Mouse (Mus musculus) spleen, adult 2 months (tissue): ENCODE data around the gene Nfya. TPM values are rescaled to one million over a fixed set of nuclear protein-coding genes. Genes with fewer than 3 reads are reported as not detected.
"Not testable (repeated sequence)": the region's sequence is repeated elsewhere in the genome, so short reads cannot be mapped to it uniquely, and the experiment has no call there.

Source experiments
- DNase-seq, 2 experiments: peaks; one replicate each; pipeline versions ENCODE4 v3.0.0 to v3.0.0-alpha.2; 2012 to 2021; ENCODE audit warnings: low spot score in 2 of 2, low read depth in 1 of 2
- H3K27ac ChIP-seq: fragments of 200-500 bp; 2 replicates; pipeline ENCODE4 v1.5.1; 2012; ENCODE audit warnings: low read length, inconsistent platforms; ENCODE audit not compliant: insufficient read depth
- H3K27me3 ChIP-seq: fragments of 200-500 bp; 2 replicates; pipeline ENCODE4 v1.6.1; 2012; ENCODE audit warnings: mild to moderate bottlenecking, moderate library complexity, low read length, inconsistent platforms; ENCODE audit not compliant: control insufficient read depth, insufficient read depth
- H3K36me3 ChIP-seq: fragments of 200-500 bp; 2 replicates; pipeline ENCODE4 v1.6.1; 2012; ENCODE audit warnings: mild to moderate bottlenecking, low read length, inconsistent platforms; ENCODE audit not compliant: control insufficient read depth, insufficient read depth
- H3K4me1 ChIP-seq: fragments of 200-500 bp; 2 replicates; pipeline ENCODE4 v1.6.1; 2011; ENCODE audit warnings: inconsistent platforms; ENCODE audit not compliant: control insufficient read depth, insufficient read depth, insufficient read length
- H3K4me3 ChIP-seq: fragments of 200-500 bp; 2 replicates; pipeline ENCODE4 v1.5.1; 2011; ENCODE audit warnings: mild to moderate bottlenecking, inconsistent platforms; ENCODE audit not compliant: insufficient read depth, insufficient read length; ENCODE audit errors: extremely low read depth
- CTCF ChIP-seq: fragments of 200-500 bp; IDR thresholded peaks from 2 replicates; pipeline ENCODE4 v1.5.1; 2011; ENCODE audit warnings: mild to moderate bottlenecking, inconsistent platforms; ENCODE audit not compliant: insufficient read depth, insufficient read length, insufficient replicate concordance; ENCODE audit errors: extremely low read depth
- POLR2A ChIP-seq: fragments of 200-500 bp; IDR thresholded peaks from 2 replicates; pipeline ENCODE4 v1.6.1; 2011; ENCODE audit warnings: low read depth, low read length, inconsistent platforms
- WGBS: fragments of 180-500 bp; shearing (Covaris S2); methylation state at CpG from one replicate; pipeline ENCODE4 v1.1.7; 2018; 5-methylcytosine and 5-hydroxymethylcytosine counted together
- polyA plus RNA-seq: library from polyadenylated mRNA; depleted of rRNA; stranded (reverse); fragments of >200 nt; gene quantifications from 2 replicates; pipeline ENCODE4 v1.2.3, GENCODE M21; 2012

Gene Nfya
- polyA plus RNA-seq, 1 experiment, result 80.3 TPM

DNA sequence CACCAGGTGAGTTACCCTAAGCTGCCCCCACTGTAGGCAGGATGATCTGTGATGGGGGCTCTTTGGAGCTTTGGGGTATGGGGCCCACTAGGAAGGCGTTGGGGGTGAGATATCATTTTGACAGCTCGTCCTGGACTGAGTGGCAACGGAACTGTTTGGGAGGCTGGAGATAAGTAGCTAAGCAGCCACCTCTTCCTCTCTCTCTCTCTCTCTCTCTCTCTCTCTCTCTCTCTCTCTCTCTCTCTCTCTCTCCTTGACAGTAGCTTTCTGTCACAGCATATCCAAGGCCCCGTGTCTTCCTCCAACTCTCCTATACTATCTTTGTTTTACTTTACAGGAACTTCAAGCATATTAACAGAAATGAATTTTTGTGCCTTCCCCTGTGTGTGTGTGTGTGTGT is 49.2 kb downstream of the Nfya start:
- Histone ChIP-seq H3K4me3 (no peak overlapping the region), H3K27me3 (no peaks in the 10 kb centered on the region), H3K4me1 (no peaks in the 10 kb centered on the region), H3K36me3 (no peaks in the 10 kb centered on the region), H3K27ac (no peak overlapping the region)
- no peak for DNase-seq
- TF ChIP-seq CTCF (no peak), POLR2A (no peak)
- WGBS, result 12% methylated on average over 4 of the region's 4 CpGs

DNA sequence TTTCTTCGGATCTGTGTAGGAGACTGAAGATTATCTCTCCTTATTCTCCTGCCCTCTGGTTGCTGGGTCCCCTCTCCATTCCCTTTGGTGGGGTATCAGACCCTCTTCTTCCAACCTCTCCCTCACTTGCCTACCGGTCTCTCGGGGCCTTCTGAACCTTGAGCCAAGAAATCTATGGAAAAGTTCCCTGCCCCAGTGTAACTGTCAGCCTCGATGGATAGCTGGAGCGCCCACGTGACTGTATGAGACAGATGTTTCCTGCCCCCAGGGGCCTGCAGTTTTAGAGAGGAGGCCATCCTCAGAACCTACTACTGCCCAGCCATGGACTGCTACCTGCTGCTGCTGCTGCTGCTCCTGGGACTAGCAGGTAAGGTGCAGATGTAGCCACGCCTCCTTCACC is 50.1 kb downstream of the Nfya start, which contains the start of gene Treml1:
Gene Treml1 (plus strand): TSS at position 301 of the 400 bp plus-strand sequence.
- H3K27ac ChIP-seq, result no peak within 1 kb of the TSS
- H3K4me3 ChIP-seq, result no peak within 1 kb of the TSS
- H3K27me3 ChIP-seq, result no peaks in the 10 kb centered on the region
- no peak for DNase-seq
- H3K4me1 ChIP-seq, result no peaks in the 10 kb centered on the region
- TF ChIP-seq POLR2A, result no peak
- no peak for TF ChIP-seq CTCF
- WGBS, result 51% methylated on average over 7 of the region's 7 CpGs
- H3K36me3 ChIP-seq, result no peaks in the 10 kb centered on the region

DNA sequence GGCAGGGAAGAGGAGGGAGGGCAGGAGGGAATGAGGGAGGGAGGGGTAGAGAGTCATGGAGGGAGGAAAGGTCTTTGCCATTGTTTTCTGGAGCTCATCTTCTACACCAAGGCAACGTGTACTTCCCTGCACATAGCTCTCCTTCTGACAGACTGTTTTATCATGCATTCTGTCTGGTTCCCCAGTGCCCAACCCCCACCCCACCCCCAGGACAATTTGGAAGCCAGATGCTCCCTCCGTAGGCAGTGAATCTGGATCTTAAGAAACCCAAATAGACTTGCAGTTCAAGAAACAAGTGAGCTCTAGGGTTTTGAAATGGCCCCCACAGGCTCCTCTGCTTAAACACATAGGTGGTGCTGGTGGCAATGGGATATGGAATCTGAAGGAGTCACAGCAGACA is 51.8 kb downstream of the Nfya start:
- Histone ChIP-seq H3K27me3 (no peaks in the 10 kb centered on the region), H3K4me3 (no peak overlapping the region), H3K27ac (no peak overlapping the region), H3K36me3 (no peaks in the 10 kb centered on the region), H3K4me1 (no peaks in the 10 kb centered on the region)
- TF ChIP-seq CTCF, result no peak
- no peak for TF ChIP-seq POLR2A
- DNase-seq, result no peak
- 75% methylated on average over 2 of the region's 2 CpGs for WGBS

DNA sequence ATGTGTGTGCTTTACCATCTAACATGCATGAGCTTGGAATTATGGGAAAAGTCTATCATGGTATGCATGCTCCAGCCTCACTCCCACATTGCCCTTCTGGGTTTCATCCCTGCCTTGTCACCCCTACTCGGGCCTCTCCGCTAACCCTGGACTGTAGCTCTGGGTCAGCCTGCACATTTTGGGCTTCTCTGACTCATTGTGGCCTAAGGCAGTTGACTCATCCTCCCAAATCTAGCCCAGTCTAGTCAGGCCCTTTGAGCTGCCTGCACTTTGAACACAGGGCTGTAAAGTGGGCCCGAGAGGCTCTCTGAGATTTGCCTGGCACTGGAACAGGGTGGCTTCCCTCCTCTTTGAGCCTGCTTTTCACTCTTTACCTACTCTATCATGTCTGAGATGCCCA is 53.9 kb downstream of the Nfya start:
- no peak overlapping the region for H3K27ac ChIP-seq
- TF ChIP-seq CTCF (no peak), POLR2A (no peak)
- no peaks in the 10 kb centered on the region for H3K4me1 ChIP-seq
- H3K27me3 ChIP-seq, result no peaks in the 10 kb centered on the region
- no peak for DNase-seq
- H3K4me3 ChIP-seq, result no peak overlapping the region
- no peaks in the 10 kb centered on the region for H3K36me3 ChIP-seq
- WGBS, result 89% methylated on average over 3 of the region's 3 CpGs

DNA sequence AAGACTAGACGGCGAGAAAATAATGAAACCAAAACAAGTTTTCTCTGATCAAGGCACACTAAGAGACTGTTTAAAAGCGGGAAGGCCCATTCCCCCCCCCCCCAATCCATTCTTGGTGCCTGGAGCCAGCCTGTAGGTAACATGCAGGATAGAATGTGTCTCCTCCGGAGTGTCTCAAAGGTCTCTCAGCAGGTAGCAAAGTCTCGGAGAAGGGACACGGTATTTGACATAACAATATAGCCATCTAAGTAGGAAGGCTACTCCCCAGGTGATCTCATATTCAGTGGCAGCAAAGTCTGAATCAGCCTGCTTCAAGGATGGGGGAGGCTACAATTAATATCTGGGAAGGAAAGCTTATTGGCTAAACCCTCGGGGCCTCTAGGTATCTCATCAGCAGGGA is 56.7 kb downstream of the Nfya start:
- WGBS, result 89% methylated on average over 7 of the region's 7 CpGs
- H3K36me3 ChIP-seq, H3K27me3 ChIP-seq: not testable (repeated sequence)

DNA sequence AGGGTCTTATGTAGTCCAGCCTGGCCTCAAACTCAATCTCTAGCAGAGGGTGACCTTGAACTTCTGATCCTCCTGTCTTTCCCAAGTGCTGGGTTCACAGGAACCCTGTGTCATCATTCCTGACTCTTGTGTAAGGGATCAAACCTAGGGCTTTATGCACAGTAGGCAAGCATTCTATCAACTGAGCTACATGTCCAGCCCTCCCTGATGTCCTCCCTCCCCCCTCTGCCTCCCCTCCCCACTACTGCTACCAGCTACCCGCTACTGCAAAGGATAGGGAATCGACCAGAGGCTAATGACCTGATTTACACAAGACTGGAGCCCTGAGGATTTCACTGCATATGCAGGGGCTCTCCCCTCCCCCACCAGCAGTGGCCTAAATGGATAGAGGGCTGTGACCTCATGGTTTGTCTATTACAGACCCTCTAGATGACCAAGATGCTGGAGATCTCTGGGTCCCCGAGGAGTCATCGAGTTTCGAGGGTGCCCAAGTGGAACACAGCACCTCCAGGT is 59.0 kb downstream of the Nfya start:
- 78% methylated on average over 5 of the region's 5 CpGs for WGBS
- TF ChIP-seq CTCF (no peak), POLR2A (no peak)
- no peak overlapping the region for H3K27ac ChIP-seq
- no peaks in the 10 kb centered on the region for H3K27me3 ChIP-seq
- no peaks in the 10 kb centered on the region for H3K4me1 ChIP-seq
- H3K36me3 ChIP-seq, result no peaks in the 10 kb centered on the region
- no peak for DNase-seq
- H3K4me3 ChIP-seq, result no peak overlapping the region

More for the DNA sequence above, 56.7 kb downstream of the Nfya start:
- not testable (repeated sequence) for H3K27ac ChIP-seq, H3K4me1 ChIP-seq, DNase-seq, H3K4me3 ChIP-seq

DNA sequence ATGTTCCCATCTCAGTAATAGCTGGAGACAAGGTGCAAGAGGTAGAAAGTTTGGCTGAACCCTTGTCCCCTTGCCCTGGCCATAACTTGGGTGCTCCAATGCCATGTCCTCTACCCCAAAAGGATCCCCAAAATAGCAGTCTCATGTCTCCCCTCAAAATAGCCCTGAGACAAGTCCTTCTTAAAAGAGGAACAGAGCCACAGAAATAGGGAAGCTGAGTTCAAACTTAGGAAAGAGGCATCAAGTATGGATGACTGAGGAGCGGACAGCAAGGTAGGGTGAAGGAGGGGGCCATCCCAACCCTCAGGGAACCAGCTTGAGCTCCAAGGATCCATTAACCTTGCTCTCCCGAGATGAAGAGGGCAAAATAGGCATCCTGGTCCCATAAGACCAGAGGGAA is 62.4 kb downstream of the Nfya start:
- DNase-seq, result no peak
- H3K4me3 ChIP-seq, result no peak overlapping the region
- 56% methylated on average over 2 of the region's 2 CpGs for WGBS
- no peak for TF ChIP-seq CTCF
- no peak for TF ChIP-seq POLR2A
- H3K27me3 ChIP-seq, result no peaks in the 10 kb centered on the region
- no peaks in the 10 kb centered on the region for H3K36me3 ChIP-seq
- no peaks in the 10 kb centered on the region for H3K4me1 ChIP-seq
- no peak overlapping the region for H3K27ac ChIP-seq
